Mouse (Mus musculus): ENCODE data around the gene Fsip1. TPM values are rescaled to one million over a fixed set of nuclear protein-coding genes. Genes with fewer than 3 reads are reported as not detected.

Gene Fsip1
- polyA plus RNA-seq, 1 experiment from 2014 or later, result not detected

- Histone ChIP-seq H3K36me3 (no peaks in the 10 kb centered on the region), H3K9ac (no peak overlapping the region), H3K4me2 (no peak overlapping the region), H3K4me1 (peaks cover 13% of the 10 kb centered on the region), H3K27ac (replicated peaks) (no peak overlapping the region), H3K27me3 (replicated peaks) (no peaks in the 10 kb centered on the region), H3K4me3 (no peak overlapping the region), H3K9me3 (no peaks in the 10 kb centered on the region)
- ATAC-seq (ENCODE audit: extremely low read depth, insufficient number of reproducible peaks, low FRiP score, low TSS enrichment), result no peak
- WGBS, result 81% methylated on average over 2 of the region's 2 CpGs
Observed at GRCm38 (mm10) chr2:118085647-118086046, 171.1 kb downstream of the Fsip1 start.

- Histone ChIP-seq H3K9me3 (no peaks in the 10 kb centered on the region), H3K36me3 (no peaks in the 10 kb centered on the region)
- WGBS, result 63% methylated on average over 3 of the region's 3 CpGs
Observed at GRCm38 (mm10) chr2:118084693-118085092, 172.1 kb downstream of the Fsip1 start.

GRCm38 (mm10) chr2:118083652-118084051 is 173.1 kb downstream of the Fsip1 start:
- H3K27ac ChIP-seq (replicated peaks), result no peak overlapping the region
- WGBS, result 51% methylated on average over 6 of the region's 6 CpGs
- no peaks in the 10 kb centered on the region for H3K9me3 ChIP-seq
- no peak overlapping the region for H3K9ac ChIP-seq
- no peaks in the 10 kb centered on the region for H3K27me3 ChIP-seq (replicated peaks)
- peaks cover 13% of the 10 kb centered on the region for H3K4me1 ChIP-seq
- no peak overlapping the region for H3K4me3 ChIP-seq
- ATAC-seq (ENCODE audit: extremely low read depth, insufficient number of reproducible peaks, low FRiP score, low TSS enrichment), result no peak
- no peaks in the 10 kb centered on the region for H3K36me3 ChIP-seq
- H3K4me2 ChIP-seq, result no peak overlapping the region

More at GRCm38 (mm10) chr2:118084693-118085092, 172.1 kb downstream of the Fsip1 start:
- no peak for ATAC-seq (ENCODE audit: extremely low read depth, insufficient number of reproducible peaks, low FRiP score, low TSS enrichment)
- no peak overlapping the region for H3K9ac ChIP-seq
- H3K27me3 ChIP-seq (replicated peaks), result no peaks in the 10 kb centered on the region
- no peak overlapping the region for H3K4me3 ChIP-seq
- no peak overlapping the region for H3K4me2 ChIP-seq
- no peak overlapping the region for H3K27ac ChIP-seq (replicated peaks)
- H3K4me1 ChIP-seq, result peaks cover 13% of the 10 kb centered on the region

- H3K36me3 ChIP-seq, result no peaks in the 10 kb centered on the region
- no peaks in the 10 kb centered on the region for H3K9me3 ChIP-seq
- H3K27ac ChIP-seq (replicated peaks), result no peak overlapping the region
- no peak overlapping the region for H3K9ac ChIP-seq
- ATAC-seq (ENCODE audit: extremely low read depth, insufficient number of reproducible peaks, low FRiP score, low TSS enrichment), result no peak
- H3K4me2 ChIP-seq, result no peak overlapping the region
- 67% methylated on average over 5 of the region's 5 CpGs for WGBS
- H3K4me3 ChIP-seq, result no peak overlapping the region
- peaks cover 13% of the 10 kb centered on the region for H3K4me1 ChIP-seq
- no peaks in the 10 kb centered on the region for H3K27me3 ChIP-seq (replicated peaks)
Observed at GRCm38 (mm10) chr2:118081581-118081980, 175.2 kb downstream of the Fsip1 start.

Small RNA genes within 50 kb of the gene (microRNA-seq; reads per million reads assigned to microRNA genes)
- not detected for gene Gm22800

Other genes starting within 250 kb of the Fsip1 start
- 45.1 and 46.0 TPM in 2 replicates for gene Thbs1, start 145.1 kb downstream of the Fsip1 start, polyA plus RNA-seq (2015; fragmentation: Nextera tagmentation; extraction: Ambion mirVana)
- gene Gpr176, start 116.5 kb upstream of the Fsip1 start, polyA plus RNA-seq (2015; fragmentation: Nextera tagmentation; extraction: Ambion mirVana), result 0.19 and 0.32 TPM in 2 replicates
- gene Eif2ak4, start 131.7 kb upstream of the Fsip1 start, polyA plus RNA-seq (2015; fragmentation: Nextera tagmentation; extraction: Ambion mirVana), result 6.7 and 7.4 TPM in 2 replicates
- gene Srp14, start 222.7 kb upstream of the Fsip1 start, polyA plus RNA-seq (2015; fragmentation: Nextera tagmentation; extraction: Ambion mirVana), result 196 and 218 TPM in 2 replicates

All from heart, embryonic 13.5 days (tissue).